ENCODE assay signal across 25 mouse cellular contexts in the genomic region with DNA sequence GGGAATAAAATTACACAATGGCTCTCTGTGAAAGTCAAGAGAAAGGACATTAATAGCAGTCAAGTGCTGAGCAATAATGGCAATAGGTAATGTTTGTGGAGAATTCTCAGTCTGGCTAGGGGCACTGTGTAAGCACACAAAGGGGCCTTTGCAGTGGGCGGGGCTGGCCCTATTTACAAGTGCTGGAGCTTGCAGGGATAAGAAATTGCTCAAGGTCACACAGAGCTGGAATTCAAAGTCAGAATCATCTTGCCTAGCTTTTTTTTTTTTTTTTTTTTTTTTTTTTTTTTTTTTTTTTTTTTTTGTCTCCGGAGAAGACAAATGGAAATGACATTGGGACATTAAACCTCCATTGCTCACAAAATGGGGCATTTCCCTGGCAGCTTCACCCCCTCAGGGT.
A peak's percentile ranks its signal among the peaks of the same experiment; 100 is the strongest.
DNase-seq lines count a peak whose midpoint lies in the region; ATAC-seq and TF ChIP-seq lines count a peak whose summit lies in the region.
"Had no signal": no experiment of that assay in that cellular context is flagged by ENCODE, and none has a peak within 500 bp of the region (broad histone marks: within the 10 kb centered on the region; RNA-seq: fewer than 3 reads in every experiment).

No protein-coding gene starts in this region.

- WGBS in lung, embryonic 14.5 days = 67% methylated on average over 2 of the region's 2 CpGs
- WGBS in lung, postnatal 0 days = 75% methylated on average over 2 of the region's 2 CpGs
- WGBS in lung, adult 2 months = 47% methylated on average over 2 of the region's 2 CpGs

- no peak for TF ChIP-seq EP300 in lung, postnatal 0 days (IDR thresholded peaks at IDR 0.05)

- no peak overlapping the region for H3K9ac ChIP-seq in lung, embryonic 14.5 days
- H3K9ac ChIP-seq in lung, postnatal 0 days (replicated peaks; ENCODE audit: low read depth) = no peak overlapping the region
- H3K9ac ChIP-seq: heart, embryonic 12.5 days; heart, embryonic 15.5 days; hindbrain, embryonic 13.5 days; intestine, embryonic 15.5 days had no signal

- H3K36me3 ChIP-seq in lung, embryonic 14.5 days (ENCODE audit: insufficient read depth) = no peaks in the 10 kb centered on the region
- H3K36me3 ChIP-seq in lung, postnatal 0 days (ENCODE audit: insufficient read depth, low read length) = no peaks in the 10 kb centered on the region
- H3K36me3 ChIP-seq: forebrain, embryonic 10.5 days; heart, embryonic 12.5 days; heart, embryonic 15.5 days; hindbrain, embryonic 10.5 days; hindbrain, embryonic 13.5 days; intestine, embryonic 15.5 days had no signal

- peak; percentile 54; the same call in 1 of the 2 replicates for ATAC-seq in lung, embryonic 14.5 days (ENCODE audit: insufficient read depth)
- ATAC-seq in lung, postnatal 0 days = no peak
- ATAC-seq: forebrain, embryonic 14.5 days; hindbrain, embryonic 16.5 days; intestine, embryonic 15.5 days had no signal

- no peak overlapping the region for H3K4me3 ChIP-seq in lung, embryonic 14.5 days (ENCODE audit: low read depth, low read length)
- H3K4me3 ChIP-seq in lung, postnatal 0 days (ENCODE audit: low read depth, low read length) = no peak overlapping the region
- no peak overlapping the region for H3K4me3 ChIP-seq in lung, adult 2 months (replicated peaks; ENCODE audit: extremely low read depth, low read depth, low read length)
- H3K4me3 ChIP-seq: forebrain, embryonic 10.5 days; heart, embryonic 12.5 days; heart, embryonic 15.5 days; hindbrain, embryonic 10.5 days; hindbrain, embryonic 13.5 days; intestine, embryonic 15.5 days had no signal

- H3K27me3 ChIP-seq in lung, embryonic 14.5 days (ENCODE audit: insufficient read depth, low read length) = no peaks in the 10 kb centered on the region
- H3K27me3 ChIP-seq in lung, postnatal 0 days (replicated peaks; ENCODE audit: insufficient read depth, low read length) = no peaks in the 10 kb centered on the region
- H3K27me3 ChIP-seq: CH12.LX; heart, embryonic 12.5 days; heart, embryonic 15.5 days; hindbrain, embryonic 13.5 days; intestine, embryonic 15.5 days had no signal

- H3K4me2 ChIP-seq in lung, embryonic 14.5 days = no peak overlapping the region
- H3K4me2 ChIP-seq in lung, postnatal 0 days (replicated peaks; ENCODE audit: low read depth, low read length) = no peak overlapping the region
- H3K4me2 ChIP-seq: heart, embryonic 12.5 days; heart, embryonic 15.5 days; hindbrain, embryonic 13.5 days; intestine, embryonic 15.5 days had no signal

- no peak overlapping the region for H3K27ac ChIP-seq in lung, embryonic 14.5 days (ENCODE audit: low read depth)
- no peak overlapping the region for H3K27ac ChIP-seq in lung, postnatal 0 days (ENCODE audit: low read length)
- H3K27ac ChIP-seq: forebrain, embryonic 10.5 days; heart, embryonic 15.5 days; hindbrain, embryonic 10.5 days; hindbrain, embryonic 13.5 days; intestine, embryonic 15.5 days had no signal

- TF ChIP-seq CTCF in lung, embryonic 14.5 days (IDR thresholded peaks at IDR 0.05; ENCODE audit: low read depth) = no peak
- TF ChIP-seq CTCF in lung, postnatal 0 days (IDR thresholded peaks at IDR 0.05) = no peak
- TF ChIP-seq CTCF in lung, adult 2 months (IDR thresholded peaks at IDR 0.05; ENCODE audit: insufficient read depth, low read length) = no peak

- H3K4me1 ChIP-seq in lung, embryonic 14.5 days (ENCODE audit: insufficient read depth) = no peaks in the 10 kb centered on the region
- no peaks in the 10 kb centered on the region for H3K4me1 ChIP-seq in lung, postnatal 0 days (ENCODE audit: insufficient read depth, low read depth, low read length)
- H3K4me1 ChIP-seq in lung, adult 2 months (ENCODE audit: control insufficient read depth, insufficient read depth, low read length) = no peaks in the 10 kb centered on the region
- H3K4me1 ChIP-seq: forebrain, embryonic 10.5 days; heart, embryonic 12.5 days; heart, embryonic 15.5 days; intestine, embryonic 15.5 days had no signal

- no peaks in the 10 kb centered on the region for H3K9me3 ChIP-seq in lung, embryonic 14.5 days (ENCODE audit: low read depth, low read length)
- H3K9me3 ChIP-seq in lung, postnatal 0 days (ENCODE audit: low read length) = no peaks in the 10 kb centered on the region
- H3K9me3 ChIP-seq: forebrain, embryonic 10.5 days; heart, embryonic 12.5 days; heart, embryonic 15.5 days; hindbrain, embryonic 10.5 days; hindbrain, embryonic 13.5 days; intestine, embryonic 15.5 days had no signal

- no peak for DNase-seq in lung, embryonic 14.5 days
- DNase-seq in lung, postnatal 0 days (ENCODE audit: low spot score) = no peak
- DNase-seq in ES-CJ7 (ENCODE audit: low read depth, low spot score) = peak; percentile 25
- peak; percentile 12 for DNase-seq in R1 (ENCODE audit: low read depth, low spot score)
- no peak for DNase-seq in urinary bladder, postnatal 14 days (ENCODE audit: low spot score)
- DNase-seq in lung, adult 2 months = no peak
- DNase-seq: adrenal gland, adult 2 months; adrenal gland, postnatal 14 days; B cell, adult 2 months; cerebellum, adult 18-20 months; cerebellum, adult 9-10 months; cerebellum, postnatal 14 days; gastrocnemius, postnatal 25 days; heart, adult 18-20 months; heart, postnatal 10 days; heart, postnatal 36 days had no signal

- no peak for TF ChIP-seq POLR2A in lung, adult 2 months (IDR thresholded peaks at IDR 0.05; ENCODE audit: borderline replicate concordance, extremely low read depth, low read depth, low read length)

Comparison
In these comparisons a context has a peak if more than half of its experiments do, and no peak if none do; other contexts are left out.
1. DNase-seq: peak in ES-CJ7 (single experiment) and R1 (single experiment); none in lung, embryonic 14.5 days (single experiment), lung, postnatal 0 days (single experiment), urinary bladder, postnatal 14 days (single experiment) and lung, adult 2 months (single experiment).